Mouse (Mus musculus): ENCODE results near the gene Gm6583.
"Not testable (repeated sequence)": the region's sequence is repeated elsewhere in the genome, so short reads cannot be mapped to it uniquely, and the experiment has no call there.

Gene Gm6583

DNA sequence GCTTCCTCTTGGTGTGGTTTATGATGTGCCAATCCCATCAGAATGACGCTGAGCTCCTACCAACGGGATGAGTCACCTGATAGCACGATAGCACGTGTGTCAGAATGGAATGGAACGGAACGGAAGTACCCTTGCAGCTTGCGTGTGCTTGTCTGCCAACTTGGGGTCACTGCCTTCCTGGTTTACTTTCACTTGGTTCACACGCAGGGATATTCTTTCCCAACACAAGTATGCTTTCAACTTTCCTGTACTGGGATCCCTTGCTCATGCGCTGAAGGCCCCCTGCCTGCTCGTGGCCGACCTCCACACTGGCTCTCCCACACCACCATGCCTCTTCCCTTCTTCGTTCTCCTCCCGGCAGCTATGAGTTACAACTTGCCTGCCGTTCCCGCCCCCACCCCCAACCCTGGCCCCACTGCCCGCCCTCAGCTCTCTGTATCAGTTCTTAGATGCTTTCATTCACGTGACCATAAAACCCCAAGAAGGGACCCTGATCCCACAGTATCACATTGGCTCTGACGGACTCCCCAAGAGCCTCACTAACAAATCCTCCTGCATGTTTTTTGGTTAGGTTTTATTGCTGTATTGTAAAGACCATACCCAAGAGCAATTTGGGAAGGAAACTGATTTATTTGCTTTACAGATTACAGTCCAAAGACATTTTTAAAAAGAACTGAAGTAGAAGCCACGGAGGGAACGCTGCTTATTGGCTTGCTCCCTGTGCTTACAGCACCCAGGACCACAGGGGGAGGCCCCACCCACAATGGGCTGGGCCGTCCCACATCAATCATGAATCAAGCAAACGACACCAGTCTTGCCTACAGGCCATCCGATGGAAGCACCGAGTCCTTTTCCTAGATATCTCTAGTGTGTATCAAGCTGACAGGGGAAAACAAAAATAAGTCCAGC is 30.9 kb downstream of the Gm6583 start:
- in situ Hi-C loops (cut with MboI), result no loop called here

DNA sequence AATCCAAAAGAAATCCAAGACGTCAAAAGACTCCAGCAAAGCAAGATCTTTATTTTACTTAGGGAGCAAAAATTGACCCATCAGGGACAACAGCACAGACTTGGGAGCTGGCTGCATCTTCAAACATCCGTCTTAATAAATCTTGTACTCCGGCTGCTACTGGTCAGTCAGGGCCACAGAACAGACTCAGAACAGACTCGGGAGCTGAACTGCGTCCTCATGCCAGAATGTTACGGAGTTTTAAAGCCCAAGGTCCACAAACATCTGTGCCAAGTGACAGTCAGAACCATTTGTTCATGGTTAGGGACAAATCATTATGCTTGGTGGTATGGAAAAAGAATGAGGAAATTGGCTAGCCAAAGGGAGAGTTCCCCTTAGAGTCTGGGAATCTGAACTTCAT is 32.6 kb downstream of the Gm6583 start:
- in situ Hi-C loops (cut with MboI), result no loop called here

DNA sequence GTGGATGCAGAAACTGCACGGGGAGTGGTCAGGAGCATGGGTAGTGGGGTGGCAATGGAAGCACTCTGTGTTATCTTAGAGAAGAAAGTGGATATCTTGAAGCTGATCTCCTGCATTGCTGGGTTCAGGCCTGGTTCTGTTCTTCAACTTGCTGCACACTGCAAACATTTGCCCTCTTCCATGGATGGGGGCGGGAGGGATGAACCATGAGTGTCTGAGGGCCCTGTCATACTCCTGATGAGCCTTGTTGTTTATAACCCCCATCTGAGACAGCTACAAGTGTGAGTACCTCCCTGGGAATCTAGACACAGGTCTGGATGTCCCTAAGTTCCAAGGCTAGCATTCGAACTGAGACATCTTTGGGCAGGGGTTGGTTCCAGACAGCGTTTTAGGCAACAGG is 34.5 kb downstream of the Gm6583 start:
- in situ Hi-C loops (cut with MboI), result no loop called here

DNA sequence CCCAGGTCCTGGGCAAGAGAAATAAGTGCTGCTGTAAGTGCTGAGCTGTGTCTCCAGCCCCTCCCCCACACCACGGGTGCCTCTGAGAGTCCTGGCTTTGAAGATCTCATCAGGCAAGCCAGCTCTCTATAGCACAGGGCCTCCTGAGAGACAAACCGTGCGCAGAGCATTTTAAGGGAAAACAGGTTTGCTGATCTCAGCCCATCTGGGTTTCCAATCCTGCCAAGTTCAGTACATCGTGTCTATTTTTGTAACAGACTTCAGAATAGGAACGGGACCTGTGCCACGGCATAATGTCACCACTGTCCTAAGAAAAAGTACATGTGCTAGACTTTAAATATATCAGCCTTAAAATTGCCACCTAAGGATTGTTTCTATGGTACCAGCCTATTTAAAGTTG is 34.9 kb downstream of the Gm6583 start:
- in situ Hi-C loops (cut with MboI), result no loop called here

DNA sequence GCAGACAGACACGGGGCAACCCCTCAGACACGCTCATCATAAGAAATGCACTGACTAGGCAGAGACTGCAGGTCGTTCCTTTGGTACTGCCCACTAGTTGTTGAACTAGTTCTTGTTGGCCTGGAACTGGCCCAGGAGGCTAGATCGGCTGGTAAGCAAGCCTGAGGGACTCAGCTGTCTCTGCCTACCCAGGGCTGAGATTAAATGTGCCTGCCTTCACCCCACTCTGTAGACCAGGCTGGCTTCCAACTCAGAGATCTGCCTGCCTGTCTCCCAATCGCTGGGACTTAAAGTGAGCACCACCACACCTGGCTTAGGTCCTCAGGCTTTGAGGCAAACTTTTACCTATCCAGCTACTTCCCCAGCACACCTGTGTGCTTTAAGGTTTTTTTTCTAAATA is 35.5 kb downstream of the Gm6583 start:
- in situ Hi-C loops (cut with MboI), result no loop called here

DNA sequence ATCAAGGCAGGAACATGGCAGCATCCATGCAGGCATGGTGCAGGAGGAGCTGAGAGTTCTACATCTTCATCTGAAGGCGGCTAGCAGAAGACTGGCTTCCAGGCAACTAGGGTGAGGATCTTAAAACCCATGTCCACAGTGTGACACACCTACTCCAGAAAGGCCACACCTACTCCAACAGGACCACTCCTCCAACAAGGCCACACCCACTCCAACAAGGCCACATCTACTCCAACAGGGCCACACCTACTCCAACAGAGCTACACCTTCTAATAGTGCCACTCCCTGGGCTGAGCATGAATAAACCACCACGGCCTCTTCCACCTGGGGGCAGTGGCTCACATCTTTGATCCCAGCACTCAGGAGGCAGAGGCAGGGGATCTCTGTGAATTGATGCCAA is 36.5 kb downstream of the Gm6583 start:
- in situ Hi-C loops (cut with MboI), result not testable (repeated sequence)

DNA sequence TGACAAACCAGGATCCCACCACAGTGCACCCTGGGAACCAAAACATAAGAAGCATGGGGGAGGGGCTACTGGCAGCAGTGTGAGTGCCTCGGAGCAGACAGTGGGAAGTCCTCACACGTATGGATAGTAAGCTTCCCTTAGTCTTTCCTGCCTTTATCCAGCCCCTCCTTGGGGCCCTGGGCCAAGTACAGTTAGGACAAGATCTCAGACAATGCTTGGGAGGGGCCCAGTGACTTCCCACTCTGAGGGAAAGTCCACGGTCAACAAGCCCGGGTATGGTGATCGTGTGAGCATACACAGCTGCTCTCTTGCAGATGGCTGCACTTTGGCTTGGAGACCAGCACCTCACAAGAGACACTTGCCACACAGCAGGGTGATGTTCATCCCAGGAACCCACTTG is 38.5 kb downstream of the Gm6583 start:
- in situ Hi-C loops (cut with MboI), result no loop called here

DNA sequence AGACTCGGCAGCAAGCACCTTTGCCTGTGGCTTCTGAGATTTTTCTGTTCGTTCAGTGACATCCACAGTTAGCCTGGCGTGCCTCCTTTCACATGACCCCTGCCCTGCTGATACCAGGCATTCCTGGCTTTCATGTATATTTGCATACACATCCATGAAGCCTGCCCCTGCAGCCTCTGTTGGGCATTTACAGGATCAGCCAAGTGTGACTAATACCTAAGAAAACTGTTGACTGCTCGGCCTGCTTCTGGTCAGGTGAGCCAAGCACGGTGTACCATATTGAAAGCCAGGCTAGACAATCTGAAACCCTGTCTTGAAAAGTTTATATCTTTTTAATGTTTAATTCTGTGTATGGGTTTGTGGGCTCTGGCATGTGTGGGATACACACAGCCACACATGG is 39.4 kb downstream of the Gm6583 start:
- in situ Hi-C loops (cut with MboI), result no loop called here

DNA sequence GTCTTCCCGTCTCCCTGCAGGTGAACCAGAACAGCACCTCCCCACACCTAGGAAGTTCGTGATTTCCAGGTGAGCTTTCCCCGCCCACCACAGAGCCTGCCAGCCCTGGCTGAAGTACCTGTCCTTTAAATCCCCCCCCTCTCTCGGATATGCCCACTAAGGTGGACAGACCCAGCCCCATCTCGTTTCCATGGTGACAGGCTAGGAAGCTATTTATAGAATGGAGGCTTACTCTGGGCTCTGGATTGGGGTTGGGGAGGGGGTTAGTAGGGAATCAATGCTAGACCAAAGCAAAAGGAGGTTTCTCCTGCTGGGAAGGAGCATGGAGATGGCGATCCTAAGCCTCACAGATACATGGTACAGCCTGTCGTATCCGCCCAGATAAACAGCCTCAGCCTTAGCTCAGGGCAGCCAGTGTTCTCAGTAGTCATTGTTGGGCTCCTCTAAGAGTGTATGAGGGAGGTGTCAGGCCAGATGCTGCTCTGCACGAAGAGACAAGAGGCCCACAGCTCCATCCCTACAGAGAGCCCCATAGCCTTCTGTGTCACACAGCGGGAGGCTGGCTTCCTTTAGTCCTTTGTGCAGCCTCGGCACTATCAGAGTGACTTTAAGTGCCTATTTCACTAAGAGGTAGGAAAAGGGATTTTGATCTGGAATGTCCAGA is 42.5 kb downstream of the Gm6583 start:
- in situ Hi-C loops (cut with MboI), result no loop called here

DNA sequence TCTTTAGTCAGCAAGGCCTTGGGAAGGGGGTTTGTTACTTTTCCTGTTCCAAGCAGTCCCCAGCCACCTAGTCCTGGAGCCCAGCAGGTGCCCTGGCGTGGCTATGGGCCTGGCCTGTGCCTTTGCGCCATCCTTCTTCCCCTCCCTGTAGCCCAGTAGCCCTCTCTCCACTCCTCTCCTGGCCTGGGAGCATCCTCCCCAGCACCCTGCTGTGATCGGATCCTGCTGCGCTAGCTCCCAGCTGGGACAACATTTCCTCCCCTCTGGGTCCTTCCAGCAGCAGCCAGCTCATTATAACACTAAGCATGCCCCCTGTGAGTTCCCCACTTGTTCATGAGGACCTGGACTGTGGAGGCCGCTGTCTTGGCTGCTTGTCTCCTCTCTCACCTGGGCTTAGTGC is 50.0 kb downstream of the Gm6583 start:
- in situ Hi-C loops (cut with MboI), result no loop called here

All from mature B cell (primary cell).